Mouse (Mus musculus): ENCODE measurements around the gene Rprm. TPM values are rescaled to one million over a fixed set of nuclear protein-coding genes. Genes with fewer than 3 reads are reported as not detected.

Rprm gene
- 0.14 and 0.15 TPM in 2 replicates for polyA plus RNA-seq (2015; fragmentation: Nextera tagmentation; extraction: Ambion mirVana)

GRCm38 (mm10) chr2:54085430-54086087, at the start of gene Rprm:
TSS of gene Rprm (minus strand) at chr2:54085552.
- ATAC-seq (ENCODE audit: low read depth) = peak; percentile 60
- H3K27ac ChIP-seq (ENCODE audit: low read length) = no peak within 1 kb of the TSS
- no peaks in the 10 kb centered on the region for H3K4me1 ChIP-seq (ENCODE audit: control insufficient read depth, low read depth, low read length)
- no peak within 1 kb of the TSS for H3K9ac ChIP-seq (ENCODE audit: low read depth, low read length)
- 4% methylated on average over 27 of the region's 27 CpGs for WGBS (ENCODE audit: insufficient replicate concordance)
- no peaks in the 10 kb centered on the region for H3K36me3 ChIP-seq (ENCODE audit: control insufficient read depth, insufficient read depth)
- peak within 1 kb of the TSS; percentile 59 for H3K4me2 ChIP-seq (ENCODE audit: low read depth, low read length)
- H3K27me3 ChIP-seq (ENCODE audit: control insufficient read depth, insufficient read depth, low read depth, low read length) = peaks cover 17% of the 10 kb centered on the region
- H3K9me3 ChIP-seq (replicated peaks; ENCODE audit: control insufficient read depth, low read length) = no peaks in the 10 kb centered on the region
- peak within 1 kb of the TSS; percentile 43 for H3K4me3 ChIP-seq (ENCODE audit: low read depth, low read length)

- 60% methylated on average over 6 of the region's 6 CpGs for WGBS (ENCODE audit: insufficient replicate concordance)
- Histone ChIP-seq H3K9me3 (replicated peaks; ENCODE audit: control insufficient read depth, low read length) (no peaks in the 10 kb centered on the region), H3K27ac (ENCODE audit: low read length) (no peak overlapping the region), H3K9ac (ENCODE audit: low read depth, low read length) (no peak overlapping the region), H3K27me3 (ENCODE audit: control insufficient read depth, insufficient read depth, low read depth, low read length) (no peaks in the 10 kb centered on the region), H3K4me1 (ENCODE audit: control insufficient read depth, low read depth, low read length) (no peaks in the 10 kb centered on the region), H3K36me3 (ENCODE audit: control insufficient read depth, insufficient read depth) (no peaks in the 10 kb centered on the region), H3K4me2 (ENCODE audit: low read depth, low read length) (no peak overlapping the region), H3K4me3 (ENCODE audit: low read depth, low read length) (no peak overlapping the region)
- ATAC-seq (ENCODE audit: low read depth) = no peak
These were observed 34.0 kb upstream of the Rprm start for GRCm38 (mm10) chr2:54119305-54119704.

GRCm38 (mm10) chr2:54118881-54119280, 33.5 kb upstream of the Rprm start:
- Histone ChIP-seq H3K9ac (ENCODE audit: low read depth, low read length) (no peak overlapping the region), H3K4me1 (ENCODE audit: control insufficient read depth, low read depth, low read length) (no peaks in the 10 kb centered on the region), H3K36me3 (ENCODE audit: control insufficient read depth, insufficient read depth) (no peaks in the 10 kb centered on the region), H3K27ac (ENCODE audit: low read length) (no peak overlapping the region), H3K4me2 (ENCODE audit: low read depth, low read length) (no peak overlapping the region), H3K9me3 (replicated peaks; ENCODE audit: control insufficient read depth, low read length) (no peaks in the 10 kb centered on the region), H3K4me3 (ENCODE audit: low read depth, low read length) (no peak overlapping the region), H3K27me3 (ENCODE audit: control insufficient read depth, insufficient read depth, low read depth, low read length) (no peaks in the 10 kb centered on the region)
- no peak for ATAC-seq (ENCODE audit: low read depth)
- WGBS (ENCODE audit: insufficient replicate concordance) = 16% methylated on average over 3 of the region's 3 CpGs

- no peak for ATAC-seq (ENCODE audit: low read depth)
These were observed 25.9 kb upstream of the Rprm start for GRCm38 (mm10) chr2:54111294-54111693.

GRCm38 (mm10) chr2:54106232-54106726, 20.9 kb upstream of the Rprm start:
- Histone ChIP-seq H3K9me3 (replicated peaks; ENCODE audit: control insufficient read depth, low read length) (no peaks in the 10 kb centered on the region), H3K27me3 (ENCODE audit: control insufficient read depth, insufficient read depth, low read depth, low read length) (no peaks in the 10 kb centered on the region), H3K9ac (ENCODE audit: low read depth, low read length) (no peak overlapping the region), H3K4me2 (ENCODE audit: low read depth, low read length) (no peak overlapping the region), H3K27ac (ENCODE audit: low read length) (no peak overlapping the region), H3K36me3 (ENCODE audit: control insufficient read depth, insufficient read depth) (no peaks in the 10 kb centered on the region), H3K4me1 (ENCODE audit: control insufficient read depth, low read depth, low read length) (no peaks in the 10 kb centered on the region), H3K4me3 (ENCODE audit: low read depth, low read length) (no peak overlapping the region)
- WGBS (ENCODE audit: insufficient replicate concordance) = 30% methylated on average over 1 of the region's 1 CpGs
- ATAC-seq (ENCODE audit: low read depth) = no peak

More at GRCm38 (mm10) chr2:54111294-54111693, 25.9 kb upstream of the Rprm start:
- H3K4me2 ChIP-seq (ENCODE audit: low read depth, low read length) = no peak overlapping the region
- no peaks in the 10 kb centered on the region for H3K27me3 ChIP-seq (ENCODE audit: control insufficient read depth, insufficient read depth, low read depth, low read length)
- H3K4me3 ChIP-seq (ENCODE audit: low read depth, low read length) = no peak overlapping the region
- no peaks in the 10 kb centered on the region for H3K4me1 ChIP-seq (ENCODE audit: control insufficient read depth, low read depth, low read length)
- H3K27ac ChIP-seq (ENCODE audit: low read length) = no peak overlapping the region
- no peaks in the 10 kb centered on the region for H3K36me3 ChIP-seq (ENCODE audit: control insufficient read depth, insufficient read depth)
- no peak overlapping the region for H3K9ac ChIP-seq (ENCODE audit: low read depth, low read length)
- H3K9me3 ChIP-seq (replicated peaks; ENCODE audit: control insufficient read depth, low read length) = no peaks in the 10 kb centered on the region
- 48% methylated on average over 2 of the region's 2 CpGs for WGBS (ENCODE audit: insufficient replicate concordance)

- Histone ChIP-seq H3K27ac (ENCODE audit: low read length) (no peak overlapping the region), H3K4me1 (ENCODE audit: control insufficient read depth, low read depth, low read length) (no peaks in the 10 kb centered on the region), H3K4me3 (ENCODE audit: low read depth, low read length) (no peak overlapping the region), H3K4me2 (ENCODE audit: low read depth, low read length) (no peak overlapping the region), H3K9ac (ENCODE audit: low read depth, low read length) (no peak overlapping the region), H3K9me3 (replicated peaks; ENCODE audit: control insufficient read depth, low read length) (no peaks in the 10 kb centered on the region), H3K36me3 (ENCODE audit: control insufficient read depth, insufficient read depth) (no peaks in the 10 kb centered on the region), H3K27me3 (ENCODE audit: control insufficient read depth, insufficient read depth, low read depth, low read length) (no peaks in the 10 kb centered on the region)
- no peak for ATAC-seq (ENCODE audit: low read depth)
- WGBS (ENCODE audit: insufficient replicate concordance) = 53% methylated on average over 1 of the region's 1 CpGs
These were observed 14.6 kb upstream of the Rprm start for GRCm38 (mm10) chr2:54099939-54100338.

GRCm38 (mm10) chr2:54092616-54093015, 7.3 kb upstream of the Rprm start:
- H3K4me2 ChIP-seq (ENCODE audit: low read depth, low read length) = no peak overlapping the region
- no peaks in the 10 kb centered on the region for H3K9me3 ChIP-seq (replicated peaks; ENCODE audit: control insufficient read depth, low read length)
- WGBS (ENCODE audit: insufficient replicate concordance) = 79% methylated on average over 3 of the region's 3 CpGs
- H3K4me3 ChIP-seq (ENCODE audit: low read depth, low read length) = no peak overlapping the region
- H3K36me3 ChIP-seq (ENCODE audit: control insufficient read depth, insufficient read depth) = no peaks in the 10 kb centered on the region
- H3K27me3 ChIP-seq (ENCODE audit: control insufficient read depth, insufficient read depth, low read depth, low read length) = no peaks in the 10 kb centered on the region
- ATAC-seq (ENCODE audit: low read depth) = no peak
- no peak overlapping the region for H3K27ac ChIP-seq (ENCODE audit: low read length)
- no peaks in the 10 kb centered on the region for H3K4me1 ChIP-seq (ENCODE audit: control insufficient read depth, low read depth, low read length)
- H3K9ac ChIP-seq (ENCODE audit: low read depth, low read length) = no peak overlapping the region

GRCm38 (mm10) chr2:54086254-54086653, 902 bp upstream of the Rprm start:
- Histone ChIP-seq H3K4me1 (ENCODE audit: control insufficient read depth, low read depth, low read length) (no peaks in the 10 kb centered on the region), H3K4me3 (ENCODE audit: low read depth, low read length) (no peak overlapping the region), H3K36me3 (ENCODE audit: control insufficient read depth, insufficient read depth) (no peaks in the 10 kb centered on the region), H3K4me2 (ENCODE audit: low read depth, low read length) (no peak overlapping the region), H3K27me3 (ENCODE audit: control insufficient read depth, insufficient read depth, low read depth, low read length) (peaks cover 17% of the 10 kb centered on the region), H3K9ac (ENCODE audit: low read depth, low read length) (no peak overlapping the region), H3K27ac (ENCODE audit: low read length) (no peak overlapping the region), H3K9me3 (replicated peaks; ENCODE audit: control insufficient read depth, low read length) (no peaks in the 10 kb centered on the region)
- 57% methylated on average over 4 of the region's 4 CpGs for WGBS (ENCODE audit: insufficient replicate concordance)
- ATAC-seq (ENCODE audit: low read depth) = no peak

- ATAC-seq (ENCODE audit: low read depth) = 0 out of 2 replicates have a peak, but pooled peaks have one; percentile 13
- H3K4me1 ChIP-seq (ENCODE audit: control insufficient read depth, low read depth, low read length) = no peaks in the 10 kb centered on the region
These were observed 469 bp downstream of the Rprm start for GRCm38 (mm10) chr2:54084737-54085429.

More at GRCm38 (mm10) chr2:54084737-54085429, 469 bp downstream of the Rprm start:
- H3K9me3 ChIP-seq (replicated peaks; ENCODE audit: control insufficient read depth, low read length) = no peaks in the 10 kb centered on the region
- no peak overlapping the region for H3K9ac ChIP-seq (ENCODE audit: low read depth, low read length)
- WGBS (ENCODE audit: insufficient replicate concordance) = 3% methylated on average over 51 of the region's 51 CpGs
- peak overlapping the region; percentile 59 for H3K4me2 ChIP-seq (ENCODE audit: low read depth, low read length)
- peak overlapping the region; percentile 43 for H3K4me3 ChIP-seq (ENCODE audit: low read depth, low read length)
- no peaks in the 10 kb centered on the region for H3K36me3 ChIP-seq (ENCODE audit: control insufficient read depth, insufficient read depth)
- H3K27ac ChIP-seq (ENCODE audit: low read length) = no peak overlapping the region
- peaks cover 17% of the 10 kb centered on the region for H3K27me3 ChIP-seq (ENCODE audit: control insufficient read depth, insufficient read depth, low read depth, low read length)

All from liver, embryonic 16.5 days (tissue).